Mouse (Mus musculus): ENCODE measurements at regions not wholly inside any gene's neighbourhood (a gene's known extent, or its start where the extent isn't known, plus 50 kb on each side); places are given as distances from the start of the nearest gene placed in this dataset.

DNA sequence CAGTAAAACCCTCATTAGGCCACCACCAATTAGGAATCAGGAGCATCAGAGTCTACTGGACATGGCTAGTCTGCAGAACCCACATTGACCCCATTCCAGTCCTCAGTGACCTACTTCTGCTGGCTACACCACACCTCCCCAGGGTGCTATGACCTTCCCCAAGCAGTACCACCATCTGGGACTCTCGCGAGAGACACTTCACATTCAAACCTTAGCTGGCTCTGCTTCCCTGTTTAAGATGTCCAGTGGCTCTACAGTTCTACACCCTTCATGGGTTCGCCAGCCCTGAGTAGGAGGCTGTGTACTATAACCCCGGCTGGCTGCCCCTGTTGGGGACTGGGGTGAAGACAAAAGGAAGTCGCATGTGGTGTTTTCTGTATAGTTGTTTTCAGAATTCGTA lies 174.4 kb upstream of the Cops8 start:
- H3ac ChIP-seq (ENCODE audit: control insufficient read depth, insufficient read length, low read depth), result no peak overlapping the region
- H3K79me2 ChIP-seq (ENCODE audit: control insufficient read depth, insufficient read depth), result no peaks in the 10 kb centered on the region
- no peaks in the 10 kb centered on the region for H3K27me3 ChIP-seq (ENCODE audit: control insufficient read depth, insufficient read depth, insufficient read length)
- H3K4me3 ChIP-seq (ENCODE audit: insufficient read depth, poor library complexity, severe bottlenecking), result no peak overlapping the region
- H3K79me3 ChIP-seq (ENCODE audit: low read depth), result no peaks in the 10 kb centered on the region
- H3K36me3 ChIP-seq (ENCODE audit: control insufficient read depth, insufficient read depth), result no peaks in the 10 kb centered on the region
- TF ChIP-seq CEBPB (IDR thresholded peaks at IDR 0.05; ENCODE audit: low read depth) (no peak), USF1 (IDR thresholded peaks at IDR 0.05; ENCODE audit: low read depth) (no peak), MYOG (IDR thresholded peaks at IDR 0.05; ENCODE audit: control insufficient read depth, extremely low read depth, insufficient read length) (no peak), FOSL1 (IDR thresholded peaks at IDR 0.05; ENCODE audit: insufficient read depth, low read length, poor library complexity, severe bottlenecking) (no peak), MAX (IDR thresholded peaks at IDR 0.05) (no peak), MYOD1 (IDR thresholded peaks at IDR 0.05; ENCODE audit: control insufficient read depth, insufficient read length, low read depth) (no peak), CTCF (IDR thresholded peaks at IDR 0.05; ENCODE audit: control insufficient read depth, insufficient read depth, insufficient read length) (no peak)

DNA sequence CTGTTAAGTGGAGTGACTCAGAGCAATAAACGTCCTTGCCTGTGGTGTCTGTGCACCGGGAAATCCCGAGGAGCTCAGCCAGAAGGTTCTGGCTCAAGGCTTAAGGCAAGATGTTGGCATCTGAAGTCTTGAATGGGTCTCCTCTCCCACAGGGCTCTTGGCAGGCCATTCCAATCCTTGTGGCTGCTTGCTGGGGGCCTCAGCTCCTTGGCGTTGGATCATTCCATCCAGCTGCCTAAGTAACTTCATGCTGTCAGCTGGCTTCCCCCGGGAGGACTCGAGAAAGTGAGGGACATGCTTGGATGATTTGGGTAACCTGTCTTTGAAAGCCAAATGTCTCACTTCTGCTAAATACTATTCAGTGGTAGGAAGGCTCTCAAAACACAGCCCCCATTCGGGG lies 174.0 kb upstream of the Cops8 start:
- H3K79me3 ChIP-seq (ENCODE audit: low read depth), result no peaks in the 10 kb centered on the region
- no peak for TF ChIP-seq MYOG (IDR thresholded peaks at IDR 0.05; ENCODE audit: control insufficient read depth, extremely low read depth, insufficient read length)
- TF ChIP-seq FOSL1 (IDR thresholded peaks at IDR 0.05; ENCODE audit: insufficient read depth, low read length, poor library complexity, severe bottlenecking), result no peak
- no peak for TF ChIP-seq USF1 (IDR thresholded peaks at IDR 0.05; ENCODE audit: low read depth)
- TF ChIP-seq CTCF (IDR thresholded peaks at IDR 0.05; ENCODE audit: control insufficient read depth, insufficient read depth, insufficient read length), result no peak
- no peak for TF ChIP-seq CEBPB (IDR thresholded peaks at IDR 0.05; ENCODE audit: low read depth)
- no peak for TF ChIP-seq MAX (IDR thresholded peaks at IDR 0.05)
- TF ChIP-seq MYOD1 (IDR thresholded peaks at IDR 0.05; ENCODE audit: control insufficient read depth, insufficient read length, low read depth), result no peak
- no peak overlapping the region for H3K4me3 ChIP-seq (ENCODE audit: insufficient read depth, poor library complexity, severe bottlenecking)

DNA sequence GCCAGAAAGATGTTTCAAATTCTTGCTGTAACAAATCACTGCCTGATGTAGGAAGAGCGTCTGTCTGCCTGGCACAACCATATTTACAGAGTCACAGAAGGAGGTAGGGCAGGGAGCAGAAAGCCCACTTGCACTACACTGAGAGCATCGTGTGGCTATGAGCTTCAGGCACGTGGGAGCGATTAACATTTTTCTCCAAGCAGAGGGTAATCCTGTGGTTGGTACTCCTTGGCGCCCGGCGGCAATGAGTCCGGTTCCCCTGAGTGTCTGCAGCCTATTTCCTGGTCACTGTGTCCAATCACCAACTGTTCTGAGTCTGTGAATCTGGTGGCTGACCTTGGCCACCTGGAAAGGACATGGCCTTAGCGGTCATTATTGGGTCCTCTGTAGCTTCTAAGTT lies 172.3 kb upstream of the Cops8 start:
- Histone ChIP-seq H3K36me3 (ENCODE audit: control insufficient read depth, insufficient read depth) (no peaks in the 10 kb centered on the region), H3ac (ENCODE audit: control insufficient read depth, insufficient read length, low read depth) (no peak overlapping the region), H3K79me2 (ENCODE audit: control insufficient read depth, insufficient read depth) (no peaks in the 10 kb centered on the region), H3K27me3 (ENCODE audit: control insufficient read depth, insufficient read depth, insufficient read length) (no peaks in the 10 kb centered on the region), H3K79me3 (ENCODE audit: low read depth) (no peaks in the 10 kb centered on the region), H3K4me3 (ENCODE audit: insufficient read depth, poor library complexity, severe bottlenecking) (no peak overlapping the region)
- TF ChIP-seq MYOD1 (IDR thresholded peaks at IDR 0.05; ENCODE audit: control insufficient read depth, insufficient read length, low read depth) (no peak), USF1 (IDR thresholded peaks at IDR 0.05; ENCODE audit: low read depth) (no peak), FOSL1 (IDR thresholded peaks at IDR 0.05; ENCODE audit: insufficient read depth, low read length, poor library complexity, severe bottlenecking) (no peak), MYOG (IDR thresholded peaks at IDR 0.05; ENCODE audit: control insufficient read depth, extremely low read depth, insufficient read length) (no peak), CEBPB (IDR thresholded peaks at IDR 0.05; ENCODE audit: low read depth) (no peak), CTCF (IDR thresholded peaks at IDR 0.05; ENCODE audit: control insufficient read depth, insufficient read depth, insufficient read length) (no peak), MAX (IDR thresholded peaks at IDR 0.05) (no peak)

More for the DNA sequence above, 174.0 kb upstream of the Cops8 start:
- no peaks in the 10 kb centered on the region for H3K36me3 ChIP-seq (ENCODE audit: control insufficient read depth, insufficient read depth)
- no peaks in the 10 kb centered on the region for H3K79me2 ChIP-seq (ENCODE audit: control insufficient read depth, insufficient read depth)
- no peaks in the 10 kb centered on the region for H3K27me3 ChIP-seq (ENCODE audit: control insufficient read depth, insufficient read depth, insufficient read length)
- H3ac ChIP-seq (ENCODE audit: control insufficient read depth, insufficient read length, low read depth), result no peak overlapping the region

DNA sequence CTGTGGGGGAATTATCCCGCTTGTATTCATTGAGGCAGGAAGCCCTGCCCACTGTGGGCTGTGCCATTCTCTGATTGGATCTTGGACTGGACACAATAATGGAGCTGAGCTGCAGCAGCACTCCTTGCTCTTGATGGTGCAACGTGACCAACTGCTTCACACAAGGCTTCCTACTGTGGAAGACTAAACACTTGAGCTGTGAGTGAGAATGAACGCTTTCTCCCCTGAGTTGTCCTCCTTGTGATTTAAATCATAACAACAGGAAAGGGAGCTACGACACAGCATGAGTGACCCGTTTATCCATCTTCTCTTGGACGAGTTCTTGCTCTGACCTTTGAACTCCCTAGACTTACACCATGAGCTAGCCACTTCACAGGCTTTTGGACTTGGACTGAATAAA lies 171.0 kb upstream of the Cops8 start:
- H3ac ChIP-seq (ENCODE audit: control insufficient read depth, insufficient read length, low read depth), result no peak overlapping the region
- no peaks in the 10 kb centered on the region for H3K27me3 ChIP-seq (ENCODE audit: control insufficient read depth, insufficient read depth, insufficient read length)
- no peak for TF ChIP-seq MYOD1 (IDR thresholded peaks at IDR 0.05; ENCODE audit: control insufficient read depth, insufficient read length, low read depth)
- TF ChIP-seq MYOG (IDR thresholded peaks at IDR 0.05; ENCODE audit: control insufficient read depth, extremely low read depth, insufficient read length), result no peak
- no peak for TF ChIP-seq MAX (IDR thresholded peaks at IDR 0.05)
- TF ChIP-seq FOSL1 (IDR thresholded peaks at IDR 0.05; ENCODE audit: insufficient read depth, low read length, poor library complexity, severe bottlenecking), result no peak
- no peak for TF ChIP-seq USF1 (IDR thresholded peaks at IDR 0.05; ENCODE audit: low read depth)
- TF ChIP-seq CEBPB (IDR thresholded peaks at IDR 0.05; ENCODE audit: low read depth), result no peak
- TF ChIP-seq CTCF (IDR thresholded peaks at IDR 0.05; ENCODE audit: control insufficient read depth, insufficient read depth, insufficient read length), result no peak
- no peak overlapping the region for H3K4me3 ChIP-seq (ENCODE audit: insufficient read depth, poor library complexity, severe bottlenecking)
- H3K36me3 ChIP-seq (ENCODE audit: control insufficient read depth, insufficient read depth), result no peaks in the 10 kb centered on the region
- H3K79me2 ChIP-seq (ENCODE audit: control insufficient read depth, insufficient read depth), result no peaks in the 10 kb centered on the region
- no peaks in the 10 kb centered on the region for H3K79me3 ChIP-seq (ENCODE audit: low read depth)

DNA sequence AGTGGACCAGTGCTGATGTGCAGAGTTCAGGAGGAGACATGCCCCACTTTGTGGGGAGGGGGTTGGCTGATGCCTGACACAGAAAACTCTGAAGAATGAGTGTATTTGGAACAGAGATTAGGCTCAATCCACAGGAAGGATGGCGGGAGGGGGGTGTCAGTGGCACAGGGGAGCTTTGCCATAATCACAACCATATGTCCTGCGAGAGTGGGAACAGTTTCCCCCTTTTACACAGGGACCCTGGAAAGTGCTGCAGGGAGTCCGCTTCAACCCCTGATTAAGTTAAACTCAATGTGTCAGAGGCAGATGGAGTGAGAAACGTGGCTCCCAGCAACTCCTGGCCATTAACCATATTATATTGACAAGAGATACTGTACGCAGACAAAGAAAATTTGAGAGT lies 168.9 kb upstream of the Cops8 start:
- Histone ChIP-seq H3K79me2 (ENCODE audit: control insufficient read depth, insufficient read depth) (no peaks in the 10 kb centered on the region), H3K4me3 (ENCODE audit: insufficient read depth, poor library complexity, severe bottlenecking) (no peak overlapping the region), H3K79me3 (ENCODE audit: low read depth) (no peaks in the 10 kb centered on the region), H3K27me3 (ENCODE audit: control insufficient read depth, insufficient read depth, insufficient read length) (no peaks in the 10 kb centered on the region), H3K36me3 (ENCODE audit: control insufficient read depth, insufficient read depth) (no peaks in the 10 kb centered on the region), H3ac (ENCODE audit: control insufficient read depth, insufficient read length, low read depth) (no peak overlapping the region)
- no peak for TF ChIP-seq CEBPB (IDR thresholded peaks at IDR 0.05; ENCODE audit: low read depth)

DNA sequence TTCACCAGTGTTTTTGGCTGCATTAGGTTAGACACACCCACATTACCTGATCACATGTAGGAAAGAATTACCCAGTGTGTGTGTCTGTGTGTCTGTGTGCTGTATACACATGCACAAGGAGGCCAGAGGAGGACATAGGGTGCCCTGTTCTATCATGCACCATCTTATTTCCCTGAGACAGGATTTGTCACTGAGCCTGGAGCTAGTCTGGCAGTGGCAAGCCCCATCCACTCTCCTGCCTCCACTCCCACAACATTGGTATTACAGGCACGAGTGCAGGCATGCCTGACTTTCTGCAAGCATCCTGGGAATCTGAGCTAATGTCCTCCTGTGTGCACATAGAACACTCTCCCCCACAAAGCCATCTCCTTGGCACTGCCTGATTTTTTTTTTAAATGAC lies 162.1 kb upstream of the Cops8 start:
- H3K27me3 ChIP-seq (ENCODE audit: control insufficient read depth, insufficient read depth, insufficient read length), result no peaks in the 10 kb centered on the region
- TF ChIP-seq CTCF (IDR thresholded peaks at IDR 0.05; ENCODE audit: control insufficient read depth, insufficient read depth, insufficient read length) (no peak), USF1 (IDR thresholded peaks at IDR 0.05; ENCODE audit: low read depth) (no peak), MAX (IDR thresholded peaks at IDR 0.05) (no peak), CEBPB (IDR thresholded peaks at IDR 0.05; ENCODE audit: low read depth) (no peak)
- H3K4me3 ChIP-seq (ENCODE audit: insufficient read depth, poor library complexity, severe bottlenecking), result no peak overlapping the region
- no peaks in the 10 kb centered on the region for H3K79me3 ChIP-seq (ENCODE audit: low read depth)
- no peak overlapping the region for H3ac ChIP-seq (ENCODE audit: control insufficient read depth, insufficient read length, low read depth)
- no peaks in the 10 kb centered on the region for H3K79me2 ChIP-seq (ENCODE audit: control insufficient read depth, insufficient read depth)
- no peaks in the 10 kb centered on the region for H3K36me3 ChIP-seq (ENCODE audit: control insufficient read depth, insufficient read depth)
